Mouse (Mus musculus) olfactory bulb, adult 2 months (tissue): Measurements from ENCODE around the gene Ecm1.

Experiments
- CTCF ChIP-seq: fragments of 200-500 bp; IDR thresholded peaks from 2 replicates; pipeline ENCODE4 v1.5.1; 2012; ENCODE audit warnings: low read depth, mild to moderate bottlenecking, low read length, moderate library complexity; ENCODE audit not compliant: insufficient read depth
- POLR2A ChIP-seq: fragments of 200-500 bp; IDR thresholded peaks from 2 replicates; pipeline ENCODE4 v1.6.1; 2012; ENCODE audit warnings: mild to moderate bottlenecking, low read depth, low read length, moderate library complexity; ENCODE audit not compliant: insufficient read depth

GRCm38 (mm10) chr3:95758467-95759218 lies 19.3 kb upstream of the Ecm1 start:
- TF ChIP-seq POLR2A (no peak), CTCF (no peak)
